Mouse (Mus musculus): ENCODE measurements around the gene Fgfr2.

Fgfr2 gene

GRCm38 (mm10) chr7:133044721-133045120 is 78.4 kb downstream of the Fgfr2 start:
- in situ Hi-C loops (cut with MseI, MboI), result no loop called here

- in situ Hi-C loops (cut with MseI, MboI), result no loop called here
Measured at GRCm38 (mm10) chr7:133041784-133042183, 81.4 kb downstream of the Fgfr2 start.

- in situ Hi-C loops (cut with MseI, MboI), result no loop called here
Measured at GRCm38 (mm10) chr7:133040688-133041345, 82.3 kb downstream of the Fgfr2 start.

GRCm38 (mm10) chr7:133039556-133040255 is 83.4 kb downstream of the Fgfr2 start:
- in situ Hi-C loops (cut with MseI, MboI), result loop anchor here in 1 of 2 experiments (10.0 kb wide), 1 partner anchor 85 kb away; the partner anchor contains the start of genes Ctbp2 and Fgfr2

- in situ Hi-C loops (cut with MseI, MboI), result loop anchor here in 1 of 2 experiments (10.0 kb wide), 1 partner anchor 87 kb away; the partner anchor contains the start of genes Ctbp2 and Fgfr2
Measured at GRCm38 (mm10) chr7:133037618-133038017, 85.5 kb downstream of the Fgfr2 start.

GRCm38 (mm10) chr7:133037217-133037616 is 85.9 kb downstream of the Fgfr2 start:
- in situ Hi-C loops (cut with MseI, MboI), result loop anchor here in 1 of 2 experiments (10.0 kb wide), 1 partner anchor 88 kb away; the partner anchor contains the start of genes Ctbp2 and Fgfr2

GRCm38 (mm10) chr7:133035901-133036300 is 87.2 kb downstream of the Fgfr2 start:
- in situ Hi-C loops (cut with MseI, MboI), result loop anchor here in 1 of 2 experiments (10.0 kb wide), 1 partner anchor 89 kb away; the partner anchor contains the start of genes Ctbp2 and Fgfr2

GRCm38 (mm10) chr7:133032589-133033203 is 90.5 kb downstream of the Fgfr2 start:
- in situ Hi-C loops (cut with MseI, MboI), result loop anchor here in 1 of 2 experiments (10.0 kb wide), 1 partner anchor 92 kb away; the partner anchor contains the start of genes Ctbp2 and Fgfr2

- in situ Hi-C loops (cut with MseI, MboI), result loop anchor here in 1 of 2 experiments (10.0 kb wide), 1 partner anchor 95 kb away; the partner anchor contains the start of genes Ctbp2 and Fgfr2
Measured at GRCm38 (mm10) chr7:133029496-133030047, 93.6 kb downstream of the Fgfr2 start.

GRCm38 (mm10) chr7:133029004-133029403 is 94.1 kb downstream of the Fgfr2 start:
- in situ Hi-C loops (cut with MseI, MboI), result no loop called here

GRCm38 (mm10) chr7:133027930-133028329 is 95.2 kb downstream of the Fgfr2 start:
- in situ Hi-C loops (cut with MseI, MboI), result no loop called here

GRCm38 (mm10) chr7:133024694-133025093 is 98.5 kb downstream of the Fgfr2 start:
- in situ Hi-C loops (cut with MseI, MboI), result no loop called here

GRCm38 (mm10) chr7:133019481-133020020 is 103.6 kb downstream of the Fgfr2 start:
- in situ Hi-C loops (cut with MseI, MboI), result no loop called here

GRCm38 (mm10) chr7:133018961-133019360 is 104.2 kb downstream of the Fgfr2 start:
- in situ Hi-C loops (cut with MseI, MboI), result no loop called here

GRCm38 (mm10) chr7:133015416-133016070 is 107.6 kb downstream of the Fgfr2 start:
- in situ Hi-C loops (cut with MseI, MboI), result no loop called here

- in situ Hi-C loops (cut with MseI, MboI), result no loop called here
Measured at GRCm38 (mm10) chr7:133014631-133015030, 108.5 kb downstream of the Fgfr2 start.

- in situ Hi-C loops (cut with MseI, MboI), result no loop called here
Measured at GRCm38 (mm10) chr7:133013923-133014322, 109.2 kb downstream of the Fgfr2 start.

GRCm38 (mm10) chr7:133012637-133013366 is 110.3 kb downstream of the Fgfr2 start:
- in situ Hi-C loops (cut with MseI, MboI), result no loop called here

GRCm38 (mm10) chr7:133011611-133012010 is 111.5 kb downstream of the Fgfr2 start:
- in situ Hi-C loops (cut with MseI, MboI), result no loop called here

GRCm38 (mm10) chr7:133011191-133011590 is 112.0 kb downstream of the Fgfr2 start:
- in situ Hi-C loops (cut with MseI, MboI), result no loop called here

All from mouse trophoblast stem cell (cell line).